Mouse (Mus musculus): ENCODE data around the gene Eya2. TPM values are rescaled to one million over a fixed set of nuclear protein-coding genes. Genes with fewer than 3 reads are reported as not detected.

The Eya2 gene
- polyA plus RNA-seq, 1 experiment = 4.3 TPM

DNA sequence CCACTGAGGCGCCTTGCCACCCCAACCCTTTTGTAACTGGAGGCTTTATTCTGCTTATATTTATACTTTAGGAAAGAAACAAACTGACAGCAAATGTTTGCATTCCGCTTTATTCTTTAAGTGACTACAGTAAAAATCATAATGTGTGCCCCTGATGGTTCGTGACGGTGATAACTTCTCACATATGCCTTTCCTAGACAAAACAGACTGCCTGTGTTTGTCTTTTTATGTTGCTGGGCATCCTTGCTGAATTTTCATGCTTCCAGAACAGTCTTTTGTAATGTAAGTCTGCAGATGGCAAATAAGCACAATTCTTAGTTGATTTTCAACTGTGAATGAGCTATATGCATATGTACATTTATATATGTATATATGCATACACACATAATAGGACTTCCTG is 61.7 kb downstream of the Eya2 start:
- no peaks in the 10 kb centered on the region; the same call in none of the 2 replicates for H3K4me1 ChIP-seq (ENCODE audit: control insufficient read depth, insufficient read depth, low read length)

DNA sequence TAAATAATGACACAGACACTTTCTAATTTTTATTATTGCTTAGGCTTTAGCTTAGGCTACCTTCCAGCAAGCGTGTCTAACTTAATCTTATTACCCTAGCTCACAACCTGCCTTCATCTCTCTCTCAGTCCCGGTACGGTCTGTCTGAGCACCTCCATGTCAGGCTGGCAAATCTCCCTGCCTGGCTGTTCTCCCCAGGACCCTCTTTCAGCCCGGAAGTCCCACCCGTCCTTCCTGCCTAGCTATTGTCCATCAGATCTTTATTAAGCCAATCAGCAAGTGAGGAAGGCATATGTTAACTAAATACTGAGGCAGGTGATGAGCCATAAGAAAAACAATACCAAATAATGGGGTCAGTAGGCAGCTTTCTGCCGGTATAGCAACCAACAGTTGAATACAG is 62.1 kb downstream of the Eya2 start:
- Histone ChIP-seq H3K4me1 (ENCODE audit: control insufficient read depth, insufficient read depth, low read length) (no peaks in the 10 kb centered on the region; the same call in none of the 2 replicates), H3K4me3 (ENCODE audit: insufficient read depth, low read length) (no peak overlapping the region), H3K27ac (ENCODE audit: insufficient read depth, low read length) (no peak overlapping the region)
- TF ChIP-seq POLR2A (IDR thresholded peaks at IDR 0.05; ENCODE audit: low read depth, low read length) (no peak), CTCF (IDR thresholded peaks at IDR 0.05; ENCODE audit: borderline replicate concordance, insufficient read depth, low read length) (no peak)

More for the DNA sequence above, 61.7 kb downstream of the Eya2 start:
- H3K4me3 ChIP-seq (ENCODE audit: insufficient read depth, low read length) = no peak overlapping the region
- no peak for TF ChIP-seq POLR2A (IDR thresholded peaks at IDR 0.05; ENCODE audit: low read depth, low read length)
- TF ChIP-seq CTCF (IDR thresholded peaks at IDR 0.05; ENCODE audit: borderline replicate concordance, insufficient read depth, low read length) = no peak
- no peak overlapping the region for H3K27ac ChIP-seq (ENCODE audit: insufficient read depth, low read length)

DNA sequence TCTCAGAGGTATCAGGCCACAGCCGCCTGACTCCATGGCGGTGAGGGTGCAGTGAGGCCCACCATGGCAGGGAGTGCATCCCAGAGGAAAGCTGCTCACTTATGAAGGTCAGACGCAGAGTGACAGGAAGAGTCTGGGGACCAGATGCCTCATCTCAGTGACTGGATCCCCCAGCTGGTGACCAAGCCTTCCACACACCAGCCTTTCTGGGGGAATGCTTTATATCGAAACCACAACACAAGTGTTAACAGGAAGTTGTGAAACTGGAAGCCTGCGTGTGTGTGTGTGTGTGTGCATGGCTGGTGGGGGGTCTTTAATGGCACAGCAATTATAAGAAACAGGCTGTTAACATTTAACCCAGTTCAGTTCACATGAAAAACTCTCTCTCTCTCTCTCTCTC is 64.7 kb downstream of the Eya2 start:
- Histone ChIP-seq H3K4me1 (ENCODE audit: control insufficient read depth, insufficient read depth, low read length) (no peaks in the 10 kb centered on the region), H3K27ac (ENCODE audit: insufficient read depth, low read length) (no peak overlapping the region), H3K4me3 (ENCODE audit: insufficient read depth, low read length) (no peak overlapping the region)
- no peak for TF ChIP-seq CTCF (IDR thresholded peaks at IDR 0.05; ENCODE audit: borderline replicate concordance, insufficient read depth, low read length)
- TF ChIP-seq POLR2A (IDR thresholded peaks at IDR 0.05; ENCODE audit: low read depth, low read length) = no peak

DNA sequence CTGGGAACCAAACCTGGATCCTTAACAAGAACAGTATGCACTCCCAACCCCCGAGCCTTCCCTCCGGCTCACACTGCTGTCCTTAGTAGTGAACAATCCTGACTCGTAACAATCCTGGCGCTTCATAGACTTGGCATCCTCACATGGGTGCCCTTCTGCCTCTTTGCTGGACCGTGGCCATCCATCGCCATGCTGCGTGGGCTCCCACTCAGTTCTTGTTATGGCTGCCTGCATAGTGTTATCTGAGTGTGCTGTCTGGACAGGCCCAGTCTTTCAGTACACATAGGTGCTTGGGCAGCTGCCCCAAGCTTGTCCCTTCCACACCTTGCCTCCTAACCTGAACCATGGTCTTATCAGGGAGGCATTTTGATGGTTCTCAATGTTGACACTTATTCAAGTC is 68.4 kb downstream of the Eya2 start:
- Histone ChIP-seq H3K4me1 (ENCODE audit: control insufficient read depth, insufficient read depth, low read length) (no peaks in the 10 kb centered on the region), H3K4me3 (ENCODE audit: insufficient read depth, low read length) (no peak overlapping the region), H3K27ac (ENCODE audit: insufficient read depth, low read length) (no peak overlapping the region)
- TF ChIP-seq POLR2A (IDR thresholded peaks at IDR 0.05; ENCODE audit: low read depth, low read length) = no peak
- no peak for TF ChIP-seq CTCF (IDR thresholded peaks at IDR 0.05; ENCODE audit: borderline replicate concordance, insufficient read depth, low read length)

DNA sequence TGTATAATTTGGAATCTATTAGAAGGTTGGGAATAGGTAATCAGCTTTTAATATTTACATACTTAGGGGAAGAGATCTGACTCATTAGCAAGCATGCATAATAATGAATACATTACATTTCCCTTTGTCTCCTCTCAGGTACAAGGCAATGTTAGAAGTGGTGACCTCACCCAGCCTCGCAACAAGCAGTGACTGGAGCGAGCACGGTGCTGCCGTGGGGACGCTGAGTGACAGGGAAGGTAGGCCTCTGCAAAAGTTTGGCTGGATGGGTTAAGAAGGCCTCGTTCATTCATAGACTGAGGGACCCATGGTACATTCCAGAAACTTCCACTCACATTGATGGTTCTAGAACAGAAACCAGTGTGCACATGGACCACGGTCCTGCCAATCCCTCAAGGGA is 69.8 kb downstream of the Eya2 start:
- Histone ChIP-seq H3K27ac (ENCODE audit: insufficient read depth, low read length) (no peak overlapping the region), H3K4me3 (ENCODE audit: insufficient read depth, low read length) (no peak overlapping the region), H3K4me1 (ENCODE audit: control insufficient read depth, insufficient read depth, low read length) (no peaks in the 10 kb centered on the region)
- TF ChIP-seq CTCF (IDR thresholded peaks at IDR 0.05; ENCODE audit: borderline replicate concordance, insufficient read depth, low read length) (no peak), POLR2A (IDR thresholded peaks at IDR 0.05; ENCODE audit: low read depth, low read length) (no peak)

DNA sequence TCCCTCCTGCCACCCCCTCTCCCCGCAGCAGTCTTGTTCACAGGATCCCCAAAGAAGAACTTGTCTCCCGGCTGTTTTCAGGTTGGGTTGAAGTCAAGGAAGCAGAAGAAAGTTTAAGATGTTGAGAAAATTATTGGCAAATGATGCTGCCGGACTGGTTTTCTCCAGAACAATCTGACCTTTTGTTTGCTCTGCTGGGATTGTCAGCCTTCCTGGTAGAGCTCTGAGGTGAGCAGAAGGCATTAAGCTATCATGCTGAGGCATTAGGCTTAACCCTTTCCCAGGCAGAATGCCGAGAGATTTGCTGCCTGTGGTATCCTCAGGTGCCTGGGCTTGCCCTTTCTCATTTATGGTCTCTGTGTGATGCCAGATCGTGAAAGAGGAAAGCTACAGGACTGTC is 70.3 kb downstream of the Eya2 start:
- no peak overlapping the region for H3K4me3 ChIP-seq (ENCODE audit: insufficient read depth, low read length)
- no peak overlapping the region for H3K27ac ChIP-seq (ENCODE audit: insufficient read depth, low read length)
- no peak for TF ChIP-seq POLR2A (IDR thresholded peaks at IDR 0.05; ENCODE audit: low read depth, low read length)
- no peak for TF ChIP-seq CTCF (IDR thresholded peaks at IDR 0.05; ENCODE audit: borderline replicate concordance, insufficient read depth, low read length)
- H3K4me1 ChIP-seq (ENCODE audit: control insufficient read depth, insufficient read depth, low read length) = no peaks in the 10 kb centered on the region

DNA sequence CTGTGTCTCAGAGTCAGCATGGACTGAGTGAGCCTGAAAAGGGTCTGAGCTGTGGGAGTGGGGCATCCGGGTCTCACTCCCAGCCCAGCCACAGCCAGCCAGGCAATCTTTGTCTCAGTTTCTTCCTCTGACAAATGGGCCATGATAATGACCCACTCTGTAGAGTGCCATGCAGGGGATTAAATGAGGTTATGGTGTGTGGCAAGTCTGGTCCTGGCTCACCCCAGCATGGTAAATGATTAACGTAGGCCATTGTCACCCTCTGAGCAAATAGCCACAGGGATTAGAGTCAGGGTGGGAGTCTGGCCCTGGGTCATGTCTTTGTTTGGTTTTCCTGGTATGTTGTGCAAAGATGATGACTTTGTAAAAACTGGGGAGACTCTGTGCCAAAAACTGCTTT is 72.3 kb downstream of the Eya2 start:
- Histone ChIP-seq H3K27ac (ENCODE audit: insufficient read depth, low read length) (no peak overlapping the region), H3K4me1 (ENCODE audit: control insufficient read depth, insufficient read depth, low read length) (no peaks in the 10 kb centered on the region), H3K4me3 (ENCODE audit: insufficient read depth, low read length) (no peak overlapping the region)
- TF ChIP-seq POLR2A (IDR thresholded peaks at IDR 0.05; ENCODE audit: low read depth, low read length) = no peak
- TF ChIP-seq CTCF (IDR thresholded peaks at IDR 0.05; ENCODE audit: borderline replicate concordance, insufficient read depth, low read length) = no peak

DNA sequence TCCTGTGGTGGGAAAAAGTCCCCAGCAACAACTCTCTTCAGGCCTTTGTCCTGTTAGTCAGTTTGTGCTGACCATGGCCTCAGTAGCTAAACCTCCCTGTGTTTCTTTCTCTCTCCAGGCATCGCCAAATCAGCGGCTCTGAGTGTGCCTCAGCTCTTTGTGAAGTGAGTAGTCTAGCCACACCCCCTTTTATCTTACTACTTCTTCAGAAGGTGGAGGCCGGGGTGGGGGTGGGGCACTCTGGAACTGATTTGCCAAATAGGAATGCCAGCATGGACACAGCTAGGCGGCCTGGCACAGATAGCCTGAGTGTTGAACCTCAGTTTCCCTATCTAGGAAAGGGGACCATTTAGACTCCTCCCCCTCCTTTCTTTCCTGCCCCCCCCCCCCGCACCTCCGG is 87.9 kb downstream of the Eya2 start:
- TF ChIP-seq CTCF (IDR thresholded peaks at IDR 0.05; ENCODE audit: borderline replicate concordance, insufficient read depth, low read length) (no peak), POLR2A (IDR thresholded peaks at IDR 0.05; ENCODE audit: low read depth, low read length) (no peak)
- Histone ChIP-seq H3K4me3 (ENCODE audit: insufficient read depth, low read length) (no peak overlapping the region), H3K4me1 (ENCODE audit: control insufficient read depth, insufficient read depth, low read length) (no peaks in the 10 kb centered on the region), H3K27ac (ENCODE audit: insufficient read depth, low read length) (no peak overlapping the region)

DNA sequence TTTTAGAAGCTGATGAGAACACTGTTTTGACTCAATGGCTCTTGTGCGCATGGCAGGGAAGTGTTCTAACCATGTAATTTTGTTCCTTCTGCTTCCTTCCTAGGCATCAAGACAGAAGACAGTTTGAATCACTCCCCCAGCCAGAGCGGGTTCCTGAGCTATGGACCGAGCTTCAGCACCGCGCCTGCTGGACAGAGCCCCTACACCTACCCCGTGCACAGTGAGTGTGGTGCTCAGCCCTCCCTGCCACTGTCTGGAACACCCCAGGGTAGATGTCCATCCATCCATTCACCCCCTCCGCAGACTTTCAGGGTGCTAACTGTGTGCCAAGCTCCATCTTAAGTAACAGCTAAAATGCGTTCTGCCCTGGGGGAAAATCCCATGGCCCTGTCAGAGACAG is 92.7 kb downstream of the Eya2 start:
- no peak overlapping the region for H3K27ac ChIP-seq (ENCODE audit: insufficient read depth, low read length)
- TF ChIP-seq POLR2A (IDR thresholded peaks at IDR 0.05; ENCODE audit: low read depth, low read length) (no peak), CTCF (IDR thresholded peaks at IDR 0.05; ENCODE audit: borderline replicate concordance, insufficient read depth, low read length) (no peak)
- no peak overlapping the region for H3K4me3 ChIP-seq (ENCODE audit: insufficient read depth, low read length)
- H3K4me1 ChIP-seq (ENCODE audit: control insufficient read depth, insufficient read depth, low read length) = no peaks in the 10 kb centered on the region

DNA sequence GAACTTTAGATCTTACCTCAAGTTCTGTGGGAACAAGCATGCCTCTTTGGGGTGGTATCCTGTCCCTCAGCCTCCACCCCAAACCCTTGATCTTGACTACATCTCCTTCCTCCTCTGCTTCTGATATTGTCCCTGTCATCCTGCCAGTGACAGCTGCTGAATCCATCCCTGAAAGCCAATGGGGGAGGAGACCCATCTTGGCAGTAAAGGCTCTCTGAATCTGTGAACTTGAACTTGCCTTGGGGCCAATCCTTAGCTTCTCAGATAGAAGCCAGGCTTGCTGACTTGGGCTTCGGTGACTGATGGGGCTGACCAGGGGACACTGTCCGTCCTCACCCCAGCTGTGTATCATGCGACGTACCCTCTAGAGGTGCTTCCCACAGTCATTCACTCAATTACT is 94.1 kb downstream of the Eya2 start:
- Histone ChIP-seq H3K27ac (ENCODE audit: insufficient read depth, low read length) (no peak overlapping the region), H3K4me1 (ENCODE audit: control insufficient read depth, insufficient read depth, low read length) (no peaks in the 10 kb centered on the region), H3K4me3 (ENCODE audit: insufficient read depth, low read length) (no peak overlapping the region)
- no peak for TF ChIP-seq CTCF (IDR thresholded peaks at IDR 0.05; ENCODE audit: borderline replicate concordance, insufficient read depth, low read length)
- no peak for TF ChIP-seq POLR2A (IDR thresholded peaks at IDR 0.05; ENCODE audit: low read depth, low read length)

DNA sequence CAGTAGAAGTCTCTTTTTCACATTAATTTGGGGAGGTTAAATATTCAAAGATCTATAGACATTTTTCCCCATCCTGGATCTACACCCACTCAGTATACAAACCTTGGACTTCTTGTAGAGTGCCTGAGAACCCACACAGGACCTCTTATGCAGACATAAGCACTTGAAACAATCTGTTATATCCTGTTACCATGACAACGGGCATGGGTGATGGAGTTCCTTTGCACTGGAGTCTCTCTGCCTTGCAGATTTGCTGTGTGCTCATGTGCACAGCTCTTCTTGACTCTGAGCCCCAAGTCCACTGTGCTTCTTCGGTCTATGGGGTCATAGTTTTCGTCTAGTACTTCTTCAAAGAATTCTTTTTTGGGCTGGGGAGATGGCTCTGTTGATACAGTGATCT is 96.2 kb downstream of the Eya2 start:
- Histone ChIP-seq H3K4me3 (ENCODE audit: insufficient read depth, low read length) (no peak overlapping the region), H3K27ac (ENCODE audit: insufficient read depth, low read length) (no peak overlapping the region), H3K4me1 (ENCODE audit: control insufficient read depth, insufficient read depth, low read length) (no peaks in the 10 kb centered on the region)
- TF ChIP-seq POLR2A (IDR thresholded peaks at IDR 0.05; ENCODE audit: low read depth, low read length) (no peak), CTCF (IDR thresholded peaks at IDR 0.05; ENCODE audit: borderline replicate concordance, insufficient read depth, low read length) (no peak)
